Mouse (Mus musculus) erythroblast, embryonic 14.5 days (primary cell): ENCODE data around the gene Mchr1.

Experiments used
- GATA1 ChIP-seq: IDR thresholded peaks from 2 replicates; pipeline ENCODE4 v1.6.1; 2012; ENCODE audit warnings: low read length, inconsistent platforms, mixed read lengths
- TAL1 ChIP-seq: IDR thresholded peaks from 3 replicates; pipeline ENCODE4 v1.6.1; 2012; ENCODE audit warnings: low read length, inconsistent platforms, mixed read lengths

- no peak for TF ChIP-seq GATA1
- no peak for TF ChIP-seq TAL1
Measured at GRCm38 (mm10) chr15:81195447-81195846, 39.9 kb upstream of the Mchr1 start.
